In genomic region chr7:137010451-137010850, GRCm38 (mm10) we compare ENCODE assay signal across 11 mouse cellular contexts.
"Had no signal": no experiment of that assay in that cellular context is flagged by ENCODE, and none has a peak within 500 bp of the region (broad histone marks: within the 10 kb centered on the region; RNA-seq: fewer than 3 reads in every experiment).

No protein-coding gene starts in this region.

- H3K27me3 ChIP-seq: stomach, embryonic 15.5 days had no signal

- ATAC-seq: midbrain, embryonic 16.5 days had no signal

- DNase-seq: lung, adult 18-20 months; right cerebral cortex, postnatal 14 days; thymus, adult 2 months; thymus, postnatal 25 days had no signal

- H3K27ac ChIP-seq: kidney, embryonic 15.5 days; left cerebral cortex, adult 2 months; liver, embryonic 14.5 days; midbrain, embryonic 12.5 days; neural tube, embryonic 13.5 days; stomach, embryonic 15.5 days had no signal

- H3K36me3 ChIP-seq: kidney, embryonic 15.5 days; midbrain, embryonic 12.5 days; neural tube, embryonic 13.5 days; stomach, embryonic 15.5 days had no signal

- H3K9me3 ChIP-seq: kidney, embryonic 15.5 days; midbrain, embryonic 12.5 days; stomach, embryonic 15.5 days had no signal

- H3K9ac ChIP-seq: kidney, embryonic 15.5 days; liver, embryonic 14.5 days; midbrain, embryonic 12.5 days; neural tube, embryonic 13.5 days; stomach, embryonic 15.5 days had no signal

- H3K4me2 ChIP-seq: kidney, embryonic 15.5 days; midbrain, embryonic 12.5 days; neural tube, embryonic 13.5 days; stomach, embryonic 15.5 days had no signal

- H3K4me3 ChIP-seq: kidney, embryonic 15.5 days; left cerebral cortex, adult 2 months; midbrain, embryonic 12.5 days; neural tube, embryonic 13.5 days; stomach, embryonic 15.5 days had no signal

- H3K4me1 ChIP-seq: stomach, embryonic 15.5 days had no signal
